Mouse (Mus musculus): ENCODE results near the gene Lhx9.

Lhx9 gene

GRCm38 (mm10) chr1:138839809-138840430 lies 8.5 kb downstream of the Lhx9 start:
- DNase-seq (ENCODE audit: low read depth, low spot score) = no peak

- DNase-seq (ENCODE audit: low read depth, low spot score) = no peak
Observed at GRCm38 (mm10) chr1:138839291-138839690, 9.1 kb downstream of the Lhx9 start.

DNA sequence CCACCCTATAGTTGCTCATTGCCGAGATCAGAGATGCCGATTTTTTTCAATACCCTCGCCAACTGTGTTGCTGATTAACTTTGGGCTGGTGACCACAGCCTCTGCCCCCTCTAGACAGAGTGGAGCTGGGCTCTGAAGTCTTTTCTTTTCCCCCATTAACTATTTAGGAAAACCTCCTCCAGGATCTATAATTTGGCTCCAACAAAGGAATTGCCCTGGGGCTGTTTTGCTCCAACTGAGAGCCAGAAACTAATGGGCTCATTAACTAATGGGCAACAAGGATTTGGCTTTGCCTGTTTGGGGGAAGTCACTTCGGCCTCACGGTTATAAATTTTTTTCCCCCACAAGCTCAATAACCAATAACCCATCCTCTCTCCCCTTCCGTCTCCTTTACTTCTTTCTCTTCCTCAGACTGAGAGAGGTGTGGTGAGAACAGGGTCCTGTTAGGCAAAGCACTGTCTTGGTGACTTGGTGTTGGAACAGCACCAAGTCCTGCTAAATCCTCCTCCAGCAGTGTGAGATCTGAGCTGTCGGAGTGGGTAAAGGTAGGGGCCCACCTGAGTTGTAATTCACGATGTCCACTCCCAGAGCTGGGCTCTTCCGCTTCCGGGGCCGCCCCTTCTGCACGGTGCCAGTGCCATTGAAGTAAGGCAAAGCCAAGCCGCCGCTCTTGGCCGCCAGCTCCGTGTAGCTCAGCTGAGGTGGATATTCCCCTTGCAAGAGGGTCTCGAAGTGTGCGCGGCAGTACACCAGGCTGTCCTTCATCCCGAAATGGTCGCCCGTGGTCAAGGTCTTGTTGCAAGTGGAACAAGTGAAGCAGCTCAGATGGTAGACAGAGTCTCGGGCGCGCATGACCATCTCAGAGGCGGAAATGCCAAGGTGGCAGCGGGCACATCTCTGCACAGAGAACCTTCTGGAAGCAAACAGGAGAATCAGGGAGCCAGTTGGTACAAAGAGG lies 10.3 kb downstream of the Lhx9 start:
- DNase-seq (ENCODE audit: low read depth, low spot score) = no peak

DNA sequence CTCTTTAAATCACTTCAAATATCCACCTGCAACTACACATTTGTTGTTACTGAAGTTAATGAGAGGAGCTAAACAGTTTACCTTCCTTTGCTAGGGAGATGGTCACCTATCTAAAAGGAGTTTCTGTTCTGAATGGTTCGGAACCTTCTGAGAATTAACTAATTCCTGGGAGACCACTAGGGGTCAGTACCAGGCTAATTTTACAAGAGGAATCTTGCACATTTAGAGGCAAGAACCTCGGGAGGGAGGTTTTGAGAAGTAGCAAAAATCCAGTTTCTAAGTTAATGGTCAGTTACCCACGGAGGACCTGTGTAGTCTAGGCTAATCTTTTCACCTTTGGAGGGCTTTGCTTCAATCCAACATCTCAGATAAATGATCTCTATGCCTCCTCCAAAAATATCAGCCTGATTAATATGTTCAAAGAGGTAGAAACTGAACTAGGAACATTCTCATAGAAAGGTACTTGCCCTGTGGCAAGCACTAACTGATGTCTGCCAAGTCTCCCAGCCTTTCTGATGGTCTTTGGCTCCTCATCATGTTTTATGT lies 12.9 kb downstream of the Lhx9 start:
- peak; percentile 70 for DNase-seq (ENCODE audit: low read depth, low spot score)

DNA sequence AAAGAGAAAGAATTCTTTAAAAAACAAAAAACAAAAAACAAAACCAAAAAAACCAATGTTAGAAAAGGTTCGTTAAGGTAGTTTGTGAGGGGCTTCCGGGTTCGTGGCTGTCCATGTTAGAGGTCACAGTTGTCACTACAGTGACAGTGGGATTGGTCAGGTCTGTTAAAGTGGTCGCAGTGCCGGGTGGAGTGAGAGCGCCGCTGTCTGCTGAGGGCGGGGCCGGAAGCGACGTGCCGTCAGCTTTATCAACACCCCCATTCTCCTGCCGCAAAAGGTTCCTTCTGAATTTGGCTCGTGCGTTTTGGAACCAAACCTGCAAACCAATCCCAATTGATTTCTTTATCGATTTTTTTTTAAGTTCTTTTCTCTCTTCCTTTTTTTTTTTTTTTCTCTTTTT lies 17.1 kb downstream of the Lhx9 start:
- peak; percentile 91 for DNase-seq (ENCODE audit: low read depth, low spot score)

- no peak for DNase-seq (ENCODE audit: low read depth, low spot score)
Observed at GRCm38 (mm10) chr1:138826841-138827240, 21.5 kb downstream of the Lhx9 start.

- peak; percentile 18 for DNase-seq (ENCODE audit: low read depth, low spot score)
Observed at GRCm38 (mm10) chr1:138822985-138823322, 25.4 kb downstream of the Lhx9 start.

GRCm38 (mm10) chr1:138822255-138822984 lies 26.0 kb downstream of the Lhx9 start:
- peak; percentile 42 for DNase-seq (ENCODE audit: low read depth, low spot score)

DNA sequence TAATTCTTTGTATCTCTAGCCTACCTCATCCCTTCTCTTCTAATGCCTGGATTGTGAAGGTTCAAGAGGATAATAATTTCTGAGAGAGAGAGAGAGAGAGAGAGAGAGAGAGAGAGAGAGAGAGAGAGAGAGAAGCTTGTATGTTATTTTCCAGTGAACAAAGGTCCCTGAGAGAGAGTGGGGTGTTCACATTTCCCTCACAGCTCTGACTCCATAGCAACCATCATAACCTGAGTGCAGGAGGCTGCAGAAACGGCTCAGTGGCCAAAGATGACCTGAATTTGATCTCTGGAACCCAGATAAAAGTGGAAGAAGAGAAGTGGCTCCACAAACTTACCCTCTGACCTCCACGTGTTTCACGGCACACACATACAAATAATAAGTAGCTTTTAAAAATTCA lies 46.6 kb downstream of the Lhx9 start:
- no peak for DNase-seq (ENCODE audit: low read depth, low spot score)

GRCm38 (mm10) chr1:138801296-138801695 lies 47.1 kb downstream of the Lhx9 start:
- DNase-seq (ENCODE audit: low read depth, low spot score) = no peak

- no peak for DNase-seq (ENCODE audit: low read depth, low spot score)
Observed at GRCm38 (mm10) chr1:138799692-138800314, 48.6 kb downstream of the Lhx9 start.

- DNase-seq (ENCODE audit: low read depth, low spot score) = no peak
Observed at GRCm38 (mm10) chr1:138798110-138798509, 50.3 kb downstream of the Lhx9 start.

GRCm38 (mm10) chr1:138785856-138786255 lies 62.5 kb downstream of the Lhx9 start:
- DNase-seq (ENCODE audit: low read depth, low spot score) = no peak

DNA sequence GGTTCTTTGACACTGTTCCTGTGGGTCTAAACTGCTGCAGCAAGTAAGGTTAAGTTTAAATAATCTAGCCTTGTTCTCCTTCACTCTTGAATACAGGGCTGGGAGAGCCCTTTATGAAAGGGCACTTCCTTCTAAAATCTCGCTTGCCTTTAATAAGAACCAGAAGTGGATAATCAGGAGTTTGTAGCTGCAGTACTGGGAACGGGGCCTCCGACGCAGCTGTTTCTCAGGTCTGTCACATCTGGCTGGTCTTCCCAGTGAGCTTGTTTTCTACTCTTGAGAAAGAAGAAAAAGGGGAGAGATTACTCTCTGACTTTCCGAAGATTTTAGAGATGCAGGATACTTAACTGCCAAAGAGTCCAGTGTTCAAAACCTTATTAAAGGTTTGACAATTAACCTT lies 64.4 kb downstream of the Lhx9 start:
- no peak for DNase-seq (ENCODE audit: low read depth, low spot score)

All from A20 (cell line).